Mouse (Mus musculus) megakaryocyte progenitor cell, adult 5-6 weeks (primary cell): Measurements from ENCODE around the gene Fam69a. TPM values are rescaled to one million over a fixed set of nuclear protein-coding genes. Genes with fewer than 3 reads are reported as not detected.
A peak's percentile ranks its signal among the peaks of the same experiment; 100 is the strongest.

Experiments used
- ATAC-seq: replicated peaks from 2 replicates; pipeline ENCODE4 v1.8.0; 2016; ENCODE audit warnings: mild to moderate bottlenecking, moderate TSS enrichment, inconsistent platforms; ENCODE audit not compliant: poor library complexity
- total RNA-seq, 2 experiments: library from RNA; stranded (forward) in 1 of 2; stranded (reverse) in 1 of 2; fragments of 157-497, 149-512 nt in 1 of 2; fragments of 200-1000 nt in 1 of 2; gene quantifications; 2 replicates each; pipeline versions ENCODE4 v1.2.3 to v1.2.4; 2015 to 2017

The Fam69a gene
- total RNA-seq, 2 experiments from 2014 or later, result 27.8 to 48.4 TPM

DNA sequence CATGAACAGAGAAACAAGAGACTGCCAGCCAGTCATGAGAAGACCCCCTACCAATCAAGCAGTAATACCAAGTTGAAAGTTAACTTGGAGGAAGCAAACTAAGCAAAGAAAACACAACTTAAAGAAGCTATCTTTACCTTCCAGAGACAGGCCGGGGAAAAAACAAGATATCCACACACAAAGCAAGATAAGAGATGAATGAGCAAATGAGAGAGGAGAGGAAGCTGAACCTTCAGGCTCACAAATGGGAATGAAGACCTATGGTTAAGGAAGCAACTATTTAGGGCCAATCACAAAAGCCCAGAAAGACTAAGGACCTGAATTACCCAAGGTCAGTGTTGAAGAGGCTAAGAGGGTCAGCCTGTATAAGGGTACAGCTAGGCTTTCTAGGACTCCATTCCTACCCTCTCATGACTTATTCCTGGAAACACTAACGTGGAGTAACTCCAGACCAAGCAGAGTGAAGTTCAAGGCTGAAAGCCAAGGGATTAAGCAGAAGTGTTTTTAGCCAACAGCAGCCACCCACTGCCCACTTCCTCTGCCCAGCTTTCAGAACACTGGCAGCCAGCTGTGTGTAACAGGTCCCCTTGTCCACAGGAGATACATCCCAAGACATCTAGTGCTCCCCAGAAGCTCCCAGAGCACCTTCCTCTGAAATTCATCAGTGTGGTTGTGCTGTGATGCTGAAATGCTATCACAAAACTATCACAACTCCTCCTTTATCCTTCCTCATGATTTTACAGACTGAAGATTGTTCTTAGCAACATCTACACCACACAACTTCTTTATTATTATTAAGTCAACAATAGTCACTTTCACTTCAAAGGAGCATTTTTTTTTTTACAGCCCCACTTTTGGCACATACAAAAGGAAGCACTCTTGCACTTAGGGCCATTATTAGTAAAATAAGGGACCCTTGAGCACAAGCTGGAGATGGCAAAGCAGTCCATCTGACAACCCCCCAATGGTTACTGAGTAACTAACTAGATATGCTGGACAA, 120.5 kb downstream of the Fam69a start:
- ATAC-seq, result peak; percentile 60

DNA sequence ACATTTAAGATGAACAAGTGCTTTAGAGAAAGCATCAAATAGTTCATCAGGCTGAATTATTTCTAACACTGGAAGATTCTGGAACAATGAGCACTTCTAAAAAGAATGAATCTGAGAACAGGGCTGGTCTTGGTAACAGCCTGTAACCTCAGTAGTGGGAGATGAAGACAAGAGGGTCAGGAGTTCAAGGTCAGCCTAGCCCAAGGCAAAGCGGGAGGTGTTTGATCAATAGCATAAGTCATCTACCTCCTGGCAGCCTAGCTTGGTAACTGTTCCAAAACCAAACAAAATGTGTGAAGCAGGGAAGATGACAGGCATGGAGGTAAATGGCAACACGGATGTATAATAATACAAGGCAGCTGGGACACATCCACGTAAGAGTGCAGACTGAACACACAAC, 122.9 kb downstream of the Fam69a start:
- ATAC-seq, result no peak

DNA sequence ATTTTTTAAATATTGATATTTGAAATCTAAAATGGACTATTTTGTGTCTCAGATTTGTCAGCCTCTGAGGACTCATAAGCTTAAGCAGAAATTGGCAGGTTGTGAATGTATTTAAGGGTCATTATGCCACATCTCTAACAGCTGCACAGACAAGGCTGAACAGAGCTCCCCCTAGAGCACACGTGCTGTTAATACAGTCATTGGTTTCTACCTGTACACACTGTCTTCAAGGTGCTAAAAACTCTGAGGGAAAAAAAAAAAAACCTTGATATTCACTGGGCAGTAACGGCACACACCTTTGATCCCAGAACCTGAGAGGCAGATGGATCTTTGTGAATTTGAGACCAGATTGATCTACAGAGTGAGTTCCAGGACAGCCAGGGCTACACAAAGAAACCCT, 127.9 kb downstream of the Fam69a start:
- peak; percentile 78 for ATAC-seq

Other genes starting within 250 kb of the Fam69a start
- not detected in 2 replicates for gene Ube2d2b, start 157.0 kb downstream of the Fam69a start, total RNA-seq (2015)
- gene Ube2d2b, start 157.0 kb downstream of the Fam69a start, total RNA-seq (2017), result not detected in 2 replicates
- gene Evi5, start 112.0 kb downstream of the Fam69a start, total RNA-seq (2015), result 19.5 and 21.4 TPM in 2 replicates
- 12.2 and 16.6 TPM in 2 replicates for gene Evi5, start 112.0 kb downstream of the Fam69a start, total RNA-seq (2017)
- gene Rpl5, start 86.6 kb downstream of the Fam69a start, total RNA-seq (2015), result 475 and 483 TPM in 2 replicates
- 228 and 280 TPM in 2 replicates for gene Rpl5, start 86.6 kb downstream of the Fam69a start, total RNA-seq (2017)
- 101 and 125 TPM in 2 replicates for gene Mtf2, start 78.6 kb upstream of the Fam69a start, total RNA-seq (2015)
- gene Mtf2, start 78.6 kb upstream of the Fam69a start, total RNA-seq (2017), result 102 and 137 TPM in 2 replicates
- gene Tmed5, start 145.5 kb upstream of the Fam69a start, total RNA-seq (2015), result 97.4 and 121 TPM in 2 replicates
- 91.9 and 98.3 TPM in 2 replicates for gene Tmed5, start 145.5 kb upstream of the Fam69a start, total RNA-seq (2017)
- gene Ccdc18, start 145.8 kb upstream of the Fam69a start, total RNA-seq (2015), result 14.4 and 15.7 TPM in 2 replicates
- gene Ccdc18, start 145.8 kb upstream of the Fam69a start, total RNA-seq (2017), result 20.0 and 27.7 TPM in 2 replicates